15 mouse cellular contexts compared by ENCODE assay signal in genomic region chr15:9061150-9061882, GRCm38 (mm10). TPM values are rescaled to one million over a fixed set of nuclear protein-coding genes. Genes with fewer than 3 reads are reported as not detected.
DNase-seq lines count a peak whose midpoint lies in the region; ATAC-seq lines count a peak whose summit lies in the region.
"Had no signal": no experiment of that assay in that cellular context is flagged by ENCODE, and none has a peak within 500 bp of the region (broad histone marks: within the 10 kb centered on the region; RNA-seq: fewer than 3 reads in every experiment).

No protein-coding gene starts in this region.

- intact Hi-C loops in heart, postnatal 36 days (cut with DNase I) = no loop called here

- no peak for DNase-seq in forebrain, embryonic 11.5 days (ENCODE audit: low spot score)
- no peak for DNase-seq in forebrain, embryonic 10.5 days (ENCODE audit: extremely low spot score, low spot score)
- peak; percentile 21 for DNase-seq in testis, postnatal 14 days (ENCODE audit: low spot score)
- DNase-seq in testis, postnatal 10 days (ENCODE audit: low spot score) = no peak
- peak; percentile 58 to 63 for DNase-seq in layer of hippocampus, postnatal 36 days
- DNase-seq in spleen, adult 12 weeks (ENCODE audit: low spot score) = no peak
- no peak for DNase-seq in urinary bladder, adult 2 months (ENCODE audit: low spot score)
- no peak for DNase-seq in heart, postnatal 36 days
- DNase-seq: adrenal gland, adult 2 months; gastrocnemius, postnatal 10 days; kidney, postnatal 14 days; thymus, postnatal 4 days had no signal

- H3K36me3 ChIP-seq in forebrain, embryonic 11.5 days (ENCODE audit: control insufficient read depth, insufficient read depth, low read length) = no peaks in the 10 kb centered on the region
- H3K36me3 ChIP-seq in forebrain, embryonic 10.5 days (replicated peaks) = no peaks in the 10 kb centered on the region
- H3K36me3 ChIP-seq: embryonic facial prominence, embryonic 13.5 days had no signal

- 0 out of 2 replicates have a peak, but pooled peaks have one; percentile 39 for ATAC-seq in forebrain, embryonic 11.5 days (replicated peaks; ENCODE audit: low FRiP score)

- WGBS in forebrain, embryonic 11.5 days = 58% methylated on average over 7 of the region's 7 CpGs
- 62% methylated on average over 7 of the region's 7 CpGs for WGBS in forebrain, embryonic 10.5 days

- H3K9ac ChIP-seq in forebrain, embryonic 11.5 days (ENCODE audit: low read length) = no peak overlapping the region
- H3K9ac ChIP-seq: embryonic facial prominence, embryonic 13.5 days had no signal

- no peak overlapping the region for H3K4me2 ChIP-seq in forebrain, embryonic 11.5 days (ENCODE audit: low read depth, low read length, severe bottlenecking)
- H3K4me2 ChIP-seq: embryonic facial prominence, embryonic 13.5 days; liver, embryonic 11.5 days had no signal

- H3K4me1 ChIP-seq in forebrain, embryonic 11.5 days (replicated peaks; ENCODE audit: control insufficient read depth, insufficient read depth, low read length) = no peaks in the 10 kb centered on the region
- peaks cover 6% of the 10 kb centered on the region; the same call in 1 of the 2 replicates for H3K4me1 ChIP-seq in forebrain, embryonic 10.5 days
- H3K4me1 ChIP-seq: embryonic facial prominence, embryonic 13.5 days had no signal

- H3K27ac ChIP-seq in forebrain, embryonic 11.5 days (ENCODE audit: low read depth, low read length) = no peak overlapping the region
- no peak overlapping the region for H3K27ac ChIP-seq in forebrain, embryonic 10.5 days
- H3K27ac ChIP-seq: embryonic facial prominence, embryonic 13.5 days; macrophage had no signal

- H3K27me3 ChIP-seq in forebrain, embryonic 11.5 days (ENCODE audit: control insufficient read depth, insufficient read depth, low read length) = no peaks in the 10 kb centered on the region
- H3K27me3 ChIP-seq in forebrain, embryonic 10.5 days (ENCODE audit: poor library complexity, severe bottlenecking) = no peaks in the 10 kb centered on the region
- H3K27me3 ChIP-seq: embryonic facial prominence, embryonic 13.5 days had no signal

- H3K4me3 ChIP-seq in forebrain, embryonic 11.5 days (ENCODE audit: low read depth, low read length) = no peak overlapping the region
- H3K4me3 ChIP-seq in forebrain, embryonic 10.5 days = no peak overlapping the region
- H3K4me3 ChIP-seq: embryonic facial prominence, embryonic 13.5 days had no signal

- no peaks in the 10 kb centered on the region for H3K9me3 ChIP-seq in forebrain, embryonic 11.5 days (ENCODE audit: control insufficient read depth, low read length)
- no peaks in the 10 kb centered on the region for H3K9me3 ChIP-seq in forebrain, embryonic 10.5 days
- H3K9me3 ChIP-seq: embryonic facial prominence, embryonic 13.5 days had no signal

RNA-seq across cellular contexts. Expression of gene Nadk2, which starts 9.7 kb away (rescaled TPM):
- 37.1 and 38.2 TPM in 2 replicates for polyA plus RNA-seq in forebrain, embryonic 11.5 days (2014; fragmentation: Nextera tagmentation; extraction: Ambion mirVana)
- polyA plus RNA-seq in forebrain, embryonic 10.5 days (2016; fragmentation: Nextera tagmentation; extraction: Ambion mirVana) = 30.1 and 30.4 TPM in 2 replicates
- 10 to 100 TPM; 68.6 to 70.3 TPM for total RNA-seq in layer of hippocampus, postnatal 36 days (2021)
- 16.1 and 17.6 TPM in 2 replicates for polyA plus RNA-seq in urinary bladder, adult 2 months (2012; rRNA removed)
- 10 to 100 TPM; 67.0 to 76.8 TPM for total RNA-seq in heart, postnatal 36 days (2021)

Comparison
In these comparisons a context has a peak if more than half of its experiments do, and no peak if none do; other contexts are left out.
1. DNase-seq: peak in testis, postnatal 14 days (single experiment) and layer of hippocampus, postnatal 36 days (2 of 2); none in forebrain, embryonic 11.5 days (single experiment), forebrain, embryonic 10.5 days (single experiment), testis, postnatal 10 days (single experiment), spleen, adult 12 weeks (single experiment), urinary bladder, adult 2 months (single experiment) and heart, postnatal 36 days (0 of 2).